ENCODE assay signal across 10 mouse cellular contexts in the genomic region with DNA sequence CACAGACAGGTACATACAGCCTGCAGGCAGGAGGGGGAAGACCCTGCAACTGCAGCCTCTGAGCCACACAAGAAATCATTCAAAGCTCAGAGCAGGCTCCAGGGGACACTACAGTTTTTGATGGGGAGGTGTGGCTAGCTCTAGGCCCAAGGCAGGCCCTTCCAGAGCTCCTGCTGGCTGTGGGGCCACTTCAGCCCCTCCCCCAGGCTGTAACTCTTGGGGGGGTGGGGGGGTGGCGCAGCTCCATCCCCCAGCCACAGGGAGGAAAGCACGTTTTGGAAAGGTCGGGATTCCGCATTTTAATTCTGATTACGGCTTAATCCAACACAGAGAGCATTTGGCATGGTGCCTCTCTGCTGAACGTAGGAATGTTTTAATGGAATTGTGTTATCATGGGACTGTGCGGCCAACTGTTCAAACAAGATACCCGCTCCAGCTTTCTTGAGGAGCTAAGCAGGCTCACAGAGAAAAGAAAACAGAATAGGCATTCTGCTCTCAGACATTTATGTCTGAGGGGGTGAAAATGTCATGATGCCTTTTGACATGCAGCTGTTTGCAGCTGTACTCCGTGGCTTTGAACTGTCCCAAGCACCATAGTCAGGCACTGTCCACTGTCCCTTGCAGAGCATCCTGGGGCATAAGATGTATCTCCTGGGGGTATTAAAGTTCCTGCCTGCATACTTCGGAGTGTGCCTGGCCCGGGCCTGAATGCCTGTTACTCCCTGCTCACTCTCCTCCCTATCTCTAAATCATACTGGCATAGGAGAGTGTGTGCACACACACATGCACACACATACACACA.
A peak's percentile ranks its signal among the peaks of the same experiment; 100 is the strongest.
DNase-seq lines count a peak whose midpoint lies in the region; ATAC-seq lines count a peak whose summit lies in the region.
"Had no signal": no experiment of that assay in that cellular context is flagged by ENCODE, and none has a peak within 500 bp of the region (broad histone marks: within the 10 kb centered on the region; RNA-seq: fewer than 3 reads in every experiment).

No protein-coding gene starts in this region.

- H3K9me3 ChIP-seq in embryonic facial prominence, embryonic 15.5 days (replicated peaks) = no peaks in the 10 kb centered on the region
- no peaks in the 10 kb centered on the region for H3K9me3 ChIP-seq in intestine, embryonic 15.5 days
- no peaks in the 10 kb centered on the region for H3K9me3 ChIP-seq in midbrain, embryonic 14.5 days (ENCODE audit: control insufficient read depth, low read length)
- H3K9me3 ChIP-seq: liver, embryonic 15.5 days had no signal

- no peaks in the 10 kb centered on the region for H3K36me3 ChIP-seq in embryonic facial prominence, embryonic 15.5 days
- H3K36me3 ChIP-seq in intestine, embryonic 15.5 days = no peaks in the 10 kb centered on the region
- H3K36me3 ChIP-seq in midbrain, embryonic 14.5 days (ENCODE audit: control insufficient read depth, insufficient read depth, low read length) = no peaks in the 10 kb centered on the region
- H3K36me3 ChIP-seq: liver, embryonic 15.5 days had no signal

- 0 out of 2 replicates have a peak overlapping the region, but pooled peaks have one; percentile 11 for H3K27ac ChIP-seq in embryonic facial prominence, embryonic 15.5 days (replicated peaks)
- no peak overlapping the region; the same call in 1 of the 2 replicates for H3K27ac ChIP-seq in intestine, embryonic 15.5 days
- H3K27ac ChIP-seq in midbrain, embryonic 14.5 days (replicated peaks; ENCODE audit: low read depth, low read length) = peak overlapping the region; percentile 75
- H3K27ac ChIP-seq: liver, embryonic 15.5 days had no signal

- ATAC-seq in embryonic facial prominence, embryonic 15.5 days (ENCODE audit: insufficient number of reproducible peaks, low FRiP score, low TSS enrichment, low read depth) = 0 out of 2 replicates have a peak, but pooled peaks have one; percentile 36
- peak; percentile 36; the same call in 1 of the 2 replicates for ATAC-seq in intestine, embryonic 15.5 days
- ATAC-seq in midbrain, embryonic 14.5 days (ENCODE audit: low FRiP score, low TSS enrichment) = peak; percentile 67; the same call in 1 of the 2 replicates

- H3K4me1 ChIP-seq in embryonic facial prominence, embryonic 15.5 days = peaks cover 18% of the 10 kb centered on the region
- 0 out of 2 replicates have a peak, but pooled peaks cover 5% of the 10 kb centered on the region for H3K4me1 ChIP-seq in intestine, embryonic 15.5 days (replicated peaks)
- peaks cover 15% of the 10 kb centered on the region; the same call in 1 of the 2 replicates for H3K4me1 ChIP-seq in midbrain, embryonic 14.5 days (ENCODE audit: control insufficient read depth, insufficient read depth, low read length)
- H3K4me1 ChIP-seq: liver, embryonic 15.5 days had no signal

- 16% methylated on average over 11 of the region's 11 CpGs for WGBS in embryonic facial prominence, embryonic 15.5 days
- 29% methylated on average over 11 of the region's 11 CpGs for WGBS in intestine, embryonic 15.5 days
- 11% methylated on average over 11 of the region's 11 CpGs for WGBS in midbrain, embryonic 14.5 days

- H3K4me2 ChIP-seq in embryonic facial prominence, embryonic 15.5 days (replicated peaks) = no peak overlapping the region
- H3K4me2 ChIP-seq in intestine, embryonic 15.5 days (replicated peaks) = no peak overlapping the region
- no peak overlapping the region for H3K4me2 ChIP-seq in midbrain, embryonic 14.5 days (ENCODE audit: low read length)
- H3K4me2 ChIP-seq: liver, embryonic 15.5 days had no signal

- H3K4me3 ChIP-seq in embryonic facial prominence, embryonic 15.5 days (replicated peaks) = no peak overlapping the region
- H3K4me3 ChIP-seq in intestine, embryonic 15.5 days (replicated peaks) = no peak overlapping the region
- no peak overlapping the region for H3K4me3 ChIP-seq in midbrain, embryonic 14.5 days (replicated peaks; ENCODE audit: low read depth, low read length)
- H3K4me3 ChIP-seq: liver, embryonic 15.5 days had no signal

- DNase-seq in kidney, adult 9 months = peak; percentile 14
- DNase-seq in kidney, adult 8-10 months = no peak
- peak; percentile 81 for DNase-seq in midbrain, embryonic 14.5 days
- no peak for DNase-seq in spleen, postnatal 4 days (ENCODE audit: low spot score in 2 of 2)
- DNase-seq in urinary bladder, adult 2 months (ENCODE audit: low spot score) = no peak
- DNase-seq in thymus, postnatal 25 days = no peak
- DNase-seq: cerebellum, adult 11-12 months had no signal

- H3K27me3 ChIP-seq in embryonic facial prominence, embryonic 15.5 days = no peaks in the 10 kb centered on the region
- H3K27me3 ChIP-seq in intestine, embryonic 15.5 days (replicated peaks) = no peaks in the 10 kb centered on the region
- no peaks in the 10 kb centered on the region for H3K27me3 ChIP-seq in midbrain, embryonic 14.5 days (ENCODE audit: control insufficient read depth, insufficient read depth, low read length)
- H3K27me3 ChIP-seq: liver, embryonic 15.5 days had no signal

- H3K9ac ChIP-seq in embryonic facial prominence, embryonic 15.5 days = no peak overlapping the region
- H3K9ac ChIP-seq in intestine, embryonic 15.5 days = no peak overlapping the region
- no peak overlapping the region for H3K9ac ChIP-seq in midbrain, embryonic 14.5 days (replicated peaks; ENCODE audit: low read length)
- H3K9ac ChIP-seq: liver, embryonic 15.5 days had no signal

Comparison
In these comparisons a context has a peak if more than half of its experiments do, and no peak if none do; other contexts are left out.
1. DNase-seq: peak in kidney, adult 9 months (single experiment) and midbrain, embryonic 14.5 days (single experiment); none in kidney, adult 8-10 months (0 of 2), spleen, postnatal 4 days (0 of 2), urinary bladder, adult 2 months (single experiment) and thymus, postnatal 25 days (single experiment).
2. Peak in every context shown above with its lines, with median percentiles within 50 percentile points of each other: ATAC-seq.